ENCODE assay signal across 7 mouse cellular contexts in genomic region chr10:30655655-30656054, GRCm38 (mm10). TPM values are rescaled to one million over a fixed set of nuclear protein-coding genes. Genes with fewer than 3 reads are reported as not detected.
DNase-seq lines count a peak whose midpoint lies in the region; ATAC-seq and TF ChIP-seq lines count a peak whose summit lies in the region.

No protein-coding gene starts in this region.

- H3K9me3 ChIP-seq in E14TG2a.4 (ENCODE audit: low read length), result no peaks in the 10 kb centered on the region
- H3K9me3 ChIP-seq in hindbrain, embryonic 15.5 days, result no peaks in the 10 kb centered on the region
- no peaks in the 10 kb centered on the region for H3K9me3 ChIP-seq in lung, postnatal 0 days (ENCODE audit: low read length)

- ATAC-seq in hindbrain, embryonic 15.5 days (ENCODE audit: low FRiP score, low read depth), result no peak
- ATAC-seq in lung, postnatal 0 days, result peak; percentile 71

- peak; percentile 31 for DNase-seq in adipocyte (ENCODE audit: low spot score)
- DNase-seq in lung, postnatal 0 days (ENCODE audit: low spot score), result peak; percentile 70
- peak; percentile 19 to 26 for DNase-seq in thymus, postnatal 36 days
- no peak for DNase-seq in urinary bladder, postnatal 25 days (ENCODE audit: low spot score)
- DNase-seq in ovary, postnatal 14 days (ENCODE audit: low spot score), result no peak

- H3K4me1 ChIP-seq in E14TG2a.4 (replicated peaks; ENCODE audit: low read depth, low read length), result peaks cover 23% of the 10 kb centered on the region
- no peaks in the 10 kb centered on the region for H3K4me1 ChIP-seq in hindbrain, embryonic 15.5 days (replicated peaks)
- H3K4me1 ChIP-seq in lung, postnatal 0 days (ENCODE audit: insufficient read depth, low read depth, low read length), result no peaks in the 10 kb centered on the region

- H3K36me3 ChIP-seq in E14TG2a.4 (ENCODE audit: insufficient read depth, low read length), result peaks cover 23% of the 10 kb centered on the region
- H3K36me3 ChIP-seq in hindbrain, embryonic 15.5 days, result peaks cover 27% of the 10 kb centered on the region
- H3K36me3 ChIP-seq in lung, postnatal 0 days (ENCODE audit: insufficient read depth, low read length), result peaks cover 9% of the 10 kb centered on the region; the same call in 1 of the 2 replicates

- H3K9ac ChIP-seq in hindbrain, embryonic 15.5 days, result no peak overlapping the region
- 0 out of 2 replicates have a peak overlapping the region, but pooled peaks have one; percentile 27 for H3K9ac ChIP-seq in lung, postnatal 0 days (replicated peaks; ENCODE audit: low read depth)

- H3K27ac ChIP-seq in hindbrain, embryonic 15.5 days (replicated peaks), result no peak overlapping the region
- peak overlapping the region; percentile 72 for H3K27ac ChIP-seq in lung, postnatal 0 days (ENCODE audit: low read length)

- H3K27me3 ChIP-seq in E14TG2a.4 (ENCODE audit: insufficient read depth, low read length), result no peaks in the 10 kb centered on the region
- H3K27me3 ChIP-seq in hindbrain, embryonic 15.5 days, result no peaks in the 10 kb centered on the region
- H3K27me3 ChIP-seq in lung, postnatal 0 days (replicated peaks; ENCODE audit: insufficient read depth, low read length), result no peaks in the 10 kb centered on the region

- TF ChIP-seq CTCF in E14TG2a.4 (conservative IDR thresholded peaks at IDR 0.05; ENCODE audit: low read length), result no peak
- no peak for TF ChIP-seq CTCF in lung, postnatal 0 days (IDR thresholded peaks at IDR 0.05)

- no peak for TF ChIP-seq EP300 in lung, postnatal 0 days (IDR thresholded peaks at IDR 0.05)

- peak overlapping the region; percentile 60 for H3K4me3 ChIP-seq in E14TG2a.4 (replicated peaks; ENCODE audit: low read length)
- H3K4me3 ChIP-seq in hindbrain, embryonic 15.5 days, result no peak overlapping the region
- peak overlapping the region; percentile 22 for H3K4me3 ChIP-seq in lung, postnatal 0 days (ENCODE audit: low read depth, low read length)

- 19% methylated on average over 5 of the region's 5 CpGs for WGBS in hindbrain, embryonic 15.5 days
- WGBS in lung, postnatal 0 days, result 8% methylated on average over 5 of the region's 5 CpGs

- peak overlapping the region; percentile 17 for H3K4me2 ChIP-seq in hindbrain, embryonic 15.5 days
- peak overlapping the region; percentile 55 for H3K4me2 ChIP-seq in lung, postnatal 0 days (replicated peaks; ENCODE audit: low read depth, low read length)

RNA-seq across cellular contexts. Expression of gene Hint3, which starts 26.2 kb away (rescaled TPM):
- 17.7 and 20.8 TPM in 2 replicates for polyA plus RNA-seq in hindbrain, embryonic 15.5 days (2015; fragmentation: Nextera tagmentation; extraction: Ambion mirVana)
- 37.2 and 46.0 TPM in 2 replicates for polyA plus RNA-seq in lung, postnatal 0 days (2015; fragmentation: Nextera tagmentation; extraction: Ambion mirVana)

RNA-seq across cellular contexts. Expression of gene Trmt11, which starts 55.1 kb away (rescaled TPM):
- 20.0 and 21.0 TPM in 2 replicates for polyA plus RNA-seq in hindbrain, embryonic 15.5 days (2015; fragmentation: Nextera tagmentation; extraction: Ambion mirVana)
- polyA plus RNA-seq in lung, postnatal 0 days (2015; fragmentation: Nextera tagmentation; extraction: Ambion mirVana), result 14.8 and 15.4 TPM in 2 replicates

Comparison
In these comparisons a context has a peak if more than half of its experiments do, and no peak if none do; other contexts are left out.
1. DNase-seq: peak in adipocyte (single experiment), lung, postnatal 0 days (single experiment) and thymus, postnatal 36 days (2 of 2); none in urinary bladder, postnatal 25 days (single experiment) and ovary, postnatal 14 days (single experiment).